Mouse (Mus musculus): Measurements from ENCODE around the gene Nell2. TPM values are rescaled to one million over a fixed set of nuclear protein-coding genes. Genes with fewer than 3 reads are reported as not detected.

The Nell2 gene
- polyA plus RNA-seq, 1 experiment from 2014 or later: 67.0 TPM

DNA sequence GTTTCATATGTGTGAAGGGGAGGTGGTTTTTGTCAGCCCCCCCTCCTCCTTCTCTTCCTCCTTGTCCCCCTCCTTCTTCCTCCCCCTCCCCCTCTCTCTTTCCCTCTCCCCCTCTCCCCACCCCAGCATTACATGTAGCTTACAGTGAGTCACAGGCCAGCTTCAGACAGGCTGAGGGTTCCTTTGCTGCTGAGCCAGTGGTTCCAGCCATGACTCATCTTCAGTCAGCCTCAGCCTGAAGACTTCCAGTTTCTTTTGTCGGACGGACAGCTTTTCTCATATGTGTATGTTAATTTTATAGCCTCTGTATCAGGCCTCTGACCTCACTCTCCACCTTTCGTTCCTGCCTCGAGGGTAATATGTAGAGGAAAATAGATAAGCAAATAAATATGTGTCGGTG, 344.9 kb downstream of the Nell2 start:
- Histone ChIP-seq H3K27ac (ENCODE audit: low read depth, low read length) (no peak overlapping the region), H3K9me3 (ENCODE audit: control insufficient read depth, low read length) (no peaks in the 10 kb centered on the region), H3K4me1 (replicated peaks; ENCODE audit: control insufficient read depth, insufficient read depth, low read length) (no peaks in the 10 kb centered on the region), H3K27me3 (ENCODE audit: control insufficient read depth, insufficient read depth, low read length) (no peaks in the 10 kb centered on the region), H3K36me3 (ENCODE audit: control insufficient read depth, insufficient read depth, low read length) (no peaks in the 10 kb centered on the region), H3K4me2 (ENCODE audit: low read depth, low read length, severe bottlenecking) (no peak overlapping the region), H3K9ac (ENCODE audit: low read length) (no peak overlapping the region), H3K4me3 (ENCODE audit: low read depth, low read length) (no peak overlapping the region)
- no peak for ATAC-seq (replicated peaks; ENCODE audit: low FRiP score)
- no peak for DNase-seq (ENCODE audit: low spot score)
- 85% methylated on average over 5 of the region's 5 CpGs for WGBS

DNA sequence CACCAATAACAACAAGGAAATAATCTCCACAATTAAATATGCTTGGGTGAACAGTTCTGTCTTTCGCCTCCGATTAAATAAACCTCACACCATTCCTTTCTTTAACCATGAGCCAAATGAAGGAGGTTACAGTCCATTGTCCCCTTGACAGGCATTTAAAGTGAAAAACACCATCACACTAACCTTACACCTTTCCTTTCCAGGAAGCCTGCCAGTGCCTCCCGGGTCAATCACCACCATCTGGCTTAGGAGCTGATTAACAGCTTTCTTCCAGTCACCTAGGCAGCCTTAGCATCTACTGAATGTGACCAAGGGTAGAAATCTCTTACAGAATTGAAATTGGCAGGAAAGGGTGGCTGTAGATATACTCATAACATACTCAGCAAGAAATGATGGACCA, 371.5 kb downstream of the Nell2 start:
- WGBS: 58% methylated on average over 3 of the region's 3 CpGs
- no peaks in the 10 kb centered on the region for H3K36me3 ChIP-seq (ENCODE audit: control insufficient read depth, insufficient read depth, low read length)
- H3K4me1 ChIP-seq (replicated peaks; ENCODE audit: control insufficient read depth, insufficient read depth, low read length): no peaks in the 10 kb centered on the region
- H3K9ac ChIP-seq (ENCODE audit: low read length): no peak overlapping the region
- DNase-seq (ENCODE audit: low spot score) (no peak), ATAC-seq (replicated peaks; ENCODE audit: low FRiP score) (no peak)
- no peak overlapping the region for H3K27ac ChIP-seq (ENCODE audit: low read depth, low read length)
- no peak overlapping the region for H3K4me3 ChIP-seq (ENCODE audit: low read depth, low read length)
- no peak overlapping the region for H3K4me2 ChIP-seq (ENCODE audit: low read depth, low read length, severe bottlenecking)
- no peaks in the 10 kb centered on the region for H3K9me3 ChIP-seq (ENCODE audit: control insufficient read depth, low read length)
- no peaks in the 10 kb centered on the region for H3K27me3 ChIP-seq (ENCODE audit: control insufficient read depth, insufficient read depth, low read length)

DNA sequence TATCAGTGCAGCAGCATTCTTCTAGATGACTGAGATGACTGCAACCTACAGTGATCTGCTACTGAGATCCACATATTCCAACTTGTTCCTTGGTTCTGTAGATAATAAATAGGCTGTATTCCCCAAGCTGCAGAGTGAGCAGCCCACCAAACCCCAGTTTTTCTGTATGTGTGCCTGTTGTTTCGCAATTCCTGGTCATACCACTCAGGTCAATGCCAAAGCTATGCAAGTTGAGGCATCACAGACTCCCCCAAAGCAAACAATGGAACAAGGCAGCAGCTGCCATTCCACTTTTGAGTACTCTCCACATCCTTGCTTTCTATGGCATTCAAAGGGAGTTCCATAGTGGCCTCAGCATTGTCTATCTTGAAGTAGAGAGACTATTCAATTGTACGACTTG, 383.2 kb downstream of the Nell2 start:
- 75% methylated on average over 2 of the region's 2 CpGs for WGBS
- Histone ChIP-seq H3K27ac (ENCODE audit: low read depth, low read length) (no peak overlapping the region), H3K36me3 (ENCODE audit: control insufficient read depth, insufficient read depth, low read length) (no peaks in the 10 kb centered on the region), H3K9me3 (ENCODE audit: control insufficient read depth, low read length) (no peaks in the 10 kb centered on the region), H3K4me1 (replicated peaks; ENCODE audit: control insufficient read depth, insufficient read depth, low read length) (no peaks in the 10 kb centered on the region), H3K4me3 (ENCODE audit: low read depth, low read length) (no peak overlapping the region), H3K27me3 (ENCODE audit: control insufficient read depth, insufficient read depth, low read length) (no peaks in the 10 kb centered on the region), H3K9ac (ENCODE audit: low read length) (no peak overlapping the region), H3K4me2 (ENCODE audit: low read depth, low read length, severe bottlenecking) (no peak overlapping the region)
- no peak for ATAC-seq (replicated peaks; ENCODE audit: low FRiP score)
- DNase-seq (ENCODE audit: low spot score): no peak

DNA sequence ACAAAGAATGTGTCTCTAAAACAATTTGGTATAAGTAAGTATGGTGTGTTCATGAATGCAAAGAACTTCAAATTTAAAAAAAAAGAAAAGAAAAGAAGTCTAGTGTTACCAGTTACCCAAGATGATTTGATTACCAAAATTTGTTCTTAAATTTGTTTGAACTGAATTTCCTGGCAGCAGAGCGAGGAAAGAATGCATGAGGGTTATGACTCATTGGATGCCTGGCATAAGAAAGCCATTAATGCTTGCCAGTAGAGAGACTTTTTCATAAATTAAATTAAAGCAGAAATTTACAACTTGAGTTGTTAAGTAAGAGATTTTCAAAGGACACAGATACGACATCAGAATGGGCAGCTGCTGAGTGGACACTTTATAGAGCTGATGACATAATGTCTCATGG, 384.2 kb downstream of the Nell2 start:
- no peaks in the 10 kb centered on the region for H3K9me3 ChIP-seq (ENCODE audit: control insufficient read depth, low read length)
- no peak overlapping the region for H3K27ac ChIP-seq (ENCODE audit: low read depth, low read length)
- ATAC-seq (replicated peaks; ENCODE audit: low FRiP score) (no peak), DNase-seq (ENCODE audit: low spot score) (no peak)
- H3K9ac ChIP-seq (ENCODE audit: low read length): no peak overlapping the region
- no peaks in the 10 kb centered on the region for H3K4me1 ChIP-seq (replicated peaks; ENCODE audit: control insufficient read depth, insufficient read depth, low read length)
- 77% methylated on average over 2 of the region's 2 CpGs for WGBS
- H3K4me2 ChIP-seq (ENCODE audit: low read depth, low read length, severe bottlenecking): no peak overlapping the region
- H3K36me3 ChIP-seq (ENCODE audit: control insufficient read depth, insufficient read depth, low read length): no peaks in the 10 kb centered on the region
- no peaks in the 10 kb centered on the region for H3K27me3 ChIP-seq (ENCODE audit: control insufficient read depth, insufficient read depth, low read length)
- no peak overlapping the region for H3K4me3 ChIP-seq (ENCODE audit: low read depth, low read length)

DNA sequence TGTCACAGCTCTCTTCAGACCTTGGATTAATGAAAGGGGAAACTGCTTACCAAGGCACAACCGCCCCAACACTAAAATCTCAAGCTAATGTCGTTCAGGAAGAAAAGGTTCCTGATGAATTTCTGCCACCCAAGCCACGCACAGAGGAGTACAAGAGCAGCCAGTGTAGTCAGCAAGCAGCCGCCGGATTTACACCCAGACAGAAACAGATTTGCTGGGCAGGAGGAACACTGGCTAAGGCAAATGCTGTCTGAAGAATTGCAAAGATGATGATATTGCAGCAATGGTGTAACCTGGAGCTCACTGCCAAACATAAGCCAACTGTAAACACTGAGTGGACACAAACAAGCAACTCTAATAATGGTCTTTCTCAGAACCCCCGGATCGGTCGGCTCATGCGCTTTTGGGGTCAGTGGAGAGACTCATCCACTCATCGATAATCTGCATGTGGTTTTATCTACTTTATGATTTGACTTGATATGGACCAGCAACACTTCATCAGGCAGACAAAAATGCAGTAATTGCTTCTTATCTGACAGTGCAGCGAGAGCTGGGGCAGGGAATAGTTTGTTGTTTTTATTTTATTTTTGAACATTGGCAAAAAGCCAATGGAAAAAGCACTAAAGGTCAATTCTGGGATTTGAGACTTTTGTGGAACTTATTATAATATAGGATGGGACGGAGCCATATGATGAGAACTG, 389.5 kb downstream of the Nell2 start:
- Histone ChIP-seq H3K27me3 (ENCODE audit: control insufficient read depth, insufficient read depth, low read length) (no peaks in the 10 kb centered on the region), H3K9ac (ENCODE audit: low read length) (no peak overlapping the region), H3K9me3 (ENCODE audit: control insufficient read depth, low read length) (no peaks in the 10 kb centered on the region), H3K36me3 (ENCODE audit: control insufficient read depth, insufficient read depth, low read length) (no peaks in the 10 kb centered on the region), H3K4me2 (ENCODE audit: low read depth, low read length, severe bottlenecking) (no peak overlapping the region), H3K27ac (ENCODE audit: low read depth, low read length) (no peak overlapping the region), H3K4me3 (ENCODE audit: low read depth, low read length) (no peak overlapping the region), H3K4me1 (replicated peaks; ENCODE audit: control insufficient read depth, insufficient read depth, low read length) (no peaks in the 10 kb centered on the region)
- ATAC-seq (replicated peaks; ENCODE audit: low FRiP score): no peak
- DNase-seq (ENCODE audit: low spot score): no peak
- 87% methylated on average over 12 of the region's 12 CpGs for WGBS

DNA sequence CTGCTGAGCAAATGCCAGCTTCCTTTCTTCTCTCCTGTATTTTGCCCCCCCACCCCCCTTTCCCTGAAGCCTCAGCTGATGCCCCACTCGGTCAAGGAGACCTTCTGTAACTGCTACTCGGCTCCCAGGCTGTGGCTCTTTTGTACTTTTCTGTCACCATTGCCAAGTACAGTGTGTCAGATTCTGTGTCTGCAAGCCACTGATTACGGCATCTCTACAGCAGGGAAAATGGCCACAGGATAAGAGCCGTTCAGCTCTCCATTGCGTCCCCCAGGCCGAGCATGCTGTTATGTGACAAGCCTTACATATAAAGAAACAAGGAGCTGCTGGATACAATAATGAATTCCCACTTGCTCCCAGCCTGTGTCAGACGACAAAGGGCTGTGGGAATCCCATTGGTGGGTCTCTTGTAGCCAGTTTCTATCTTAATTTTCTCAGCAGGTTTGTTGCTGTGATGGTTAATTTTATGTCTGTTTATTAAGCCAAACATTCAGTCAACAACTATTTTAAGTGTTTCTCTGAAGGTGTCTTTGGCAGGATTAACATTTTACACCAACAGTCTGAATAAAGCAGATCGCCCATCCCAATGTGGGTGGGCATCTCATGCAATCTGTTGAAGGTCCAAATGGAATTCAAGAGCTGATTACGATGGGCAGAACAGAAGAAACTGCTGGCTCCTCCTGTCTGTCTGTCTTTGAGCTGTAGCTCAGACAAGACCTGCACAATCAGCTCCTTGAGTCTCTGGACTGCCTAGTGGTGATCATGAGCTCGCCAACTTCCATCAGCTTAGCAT, 391.1 kb downstream of the Nell2 start:
- no peak overlapping the region for H3K4me3 ChIP-seq (ENCODE audit: low read depth, low read length)
- 77% methylated on average over 10 of the region's 10 CpGs for WGBS
- no peaks in the 10 kb centered on the region for H3K27me3 ChIP-seq (ENCODE audit: control insufficient read depth, insufficient read depth, low read length)
- H3K27ac ChIP-seq (ENCODE audit: low read depth, low read length): no peak overlapping the region
- no peak for DNase-seq (ENCODE audit: low spot score)
- H3K9me3 ChIP-seq (ENCODE audit: control insufficient read depth, low read length): no peaks in the 10 kb centered on the region
- H3K9ac ChIP-seq (ENCODE audit: low read length): no peak overlapping the region
- no peaks in the 10 kb centered on the region for H3K36me3 ChIP-seq (ENCODE audit: control insufficient read depth, insufficient read depth, low read length)
- no peak for ATAC-seq (replicated peaks; ENCODE audit: low FRiP score)
- H3K4me2 ChIP-seq (ENCODE audit: low read depth, low read length, severe bottlenecking): no peak overlapping the region
- H3K4me1 ChIP-seq (replicated peaks; ENCODE audit: control insufficient read depth, insufficient read depth, low read length): no peaks in the 10 kb centered on the region

DNA sequence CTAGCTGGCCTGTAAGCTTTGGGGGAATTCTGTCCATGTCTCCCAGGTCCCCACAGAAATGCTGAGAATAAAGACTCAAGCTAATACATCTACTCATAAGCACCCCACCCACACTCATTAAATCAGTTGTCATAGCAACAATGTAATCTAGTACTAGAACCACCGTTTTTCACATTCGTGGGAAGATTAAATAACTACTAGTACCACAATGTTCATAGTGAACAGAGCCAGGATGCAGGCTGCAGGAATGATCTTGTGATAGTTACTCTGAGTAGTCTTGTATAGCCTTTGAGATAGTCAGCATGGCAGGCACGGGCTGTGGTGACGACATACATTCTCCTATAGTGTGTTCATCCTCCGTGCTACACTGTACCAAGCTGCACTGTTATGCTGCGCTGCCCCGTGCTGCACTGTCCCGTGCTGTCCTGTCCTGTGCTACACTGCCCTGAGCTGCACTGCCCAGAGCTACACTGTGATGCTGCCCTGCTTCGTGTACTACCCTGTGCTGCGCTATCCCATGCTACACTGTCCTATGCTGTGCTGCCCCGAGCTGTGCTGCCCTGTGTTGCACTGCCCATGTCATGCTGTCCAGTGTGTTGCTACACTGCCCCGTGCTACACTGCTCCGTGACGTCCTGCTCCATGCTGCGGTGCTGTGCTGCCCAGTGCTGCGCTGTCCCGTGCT, 392.3 kb downstream of the Nell2 start:
- Histone ChIP-seq H3K27ac (ENCODE audit: low read depth, low read length) (no peak overlapping the region), H3K36me3 (ENCODE audit: control insufficient read depth, insufficient read depth, low read length) (no peaks in the 10 kb centered on the region), H3K9ac (ENCODE audit: low read length) (no peak overlapping the region), H3K9me3 (ENCODE audit: control insufficient read depth, low read length) (no peaks in the 10 kb centered on the region), H3K4me1 (replicated peaks; ENCODE audit: control insufficient read depth, insufficient read depth, low read length) (no peaks in the 10 kb centered on the region), H3K4me3 (ENCODE audit: low read depth, low read length) (no peak overlapping the region), H3K4me2 (ENCODE audit: low read depth, low read length, severe bottlenecking) (no peak overlapping the region), H3K27me3 (ENCODE audit: control insufficient read depth, insufficient read depth, low read length) (no peaks in the 10 kb centered on the region)
- DNase-seq (ENCODE audit: low spot score): no peak
- 93% methylated on average over 17 of the region's 17 CpGs for WGBS
- no peak for ATAC-seq (replicated peaks; ENCODE audit: low FRiP score)

DNA sequence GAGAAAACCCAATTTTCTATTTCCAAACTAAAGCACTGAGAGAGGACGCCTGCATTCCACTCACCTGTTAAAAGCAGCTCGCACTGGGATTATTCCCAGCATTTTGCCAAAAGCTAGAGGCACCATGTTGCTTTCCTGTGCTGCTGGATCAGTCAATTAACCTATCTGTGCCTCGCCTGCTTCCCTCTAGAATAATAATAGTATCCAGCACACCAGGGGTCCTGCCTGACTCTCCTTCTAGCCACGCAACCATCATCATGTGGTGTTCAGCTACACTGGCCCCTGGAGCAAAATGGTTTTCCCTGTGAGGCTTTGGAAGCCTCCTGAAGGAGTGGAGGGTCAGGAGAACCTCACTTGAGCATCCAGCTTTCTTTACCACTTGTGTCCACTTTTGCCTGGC, 397.0 kb downstream of the Nell2 start:
- Histone ChIP-seq H3K9me3 (ENCODE audit: control insufficient read depth, low read length) (no peaks in the 10 kb centered on the region), H3K36me3 (ENCODE audit: control insufficient read depth, insufficient read depth, low read length) (no peaks in the 10 kb centered on the region), H3K4me2 (ENCODE audit: low read depth, low read length, severe bottlenecking) (no peak overlapping the region), H3K4me1 (replicated peaks; ENCODE audit: control insufficient read depth, insufficient read depth, low read length) (no peaks in the 10 kb centered on the region), H3K27ac (ENCODE audit: low read depth, low read length) (no peak overlapping the region), H3K4me3 (ENCODE audit: low read depth, low read length) (no peak overlapping the region), H3K9ac (ENCODE audit: low read length) (no peak overlapping the region), H3K27me3 (ENCODE audit: control insufficient read depth, insufficient read depth, low read length) (no peaks in the 10 kb centered on the region)
- no peak for DNase-seq (ENCODE audit: low spot score)
- ATAC-seq (replicated peaks; ENCODE audit: low FRiP score): no peak
- WGBS: 68% methylated on average over 4 of the region's 4 CpGs

Measured in forebrain, embryonic 11.5 days (tissue).